In the genomic region with DNA sequence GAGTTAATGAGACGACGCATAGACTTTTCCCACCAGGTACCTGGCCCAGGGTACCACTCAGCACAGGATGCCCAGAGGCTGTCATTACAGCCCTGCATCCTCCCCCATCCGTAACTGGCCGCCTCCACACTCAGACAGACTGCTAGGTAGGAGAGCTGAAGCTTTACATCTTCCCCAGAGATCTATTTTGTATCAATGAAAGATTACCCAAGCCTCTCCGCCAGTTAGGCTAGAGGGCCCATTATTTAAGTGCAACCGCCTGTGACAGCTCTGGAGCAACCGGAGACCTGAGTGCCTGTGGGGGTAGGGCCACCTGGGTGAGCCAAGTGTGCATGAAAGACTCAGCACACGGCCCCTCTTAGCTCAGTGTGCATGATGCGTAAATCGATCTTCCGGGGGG, we compare ENCODE assay signal across 10 mouse cellular contexts. TPM values are rescaled to one million over a fixed set of nuclear protein-coding genes. Genes with fewer than 3 reads are reported as not detected.
A peak's percentile ranks its signal among the peaks of the same experiment; 100 is the strongest.
DNase-seq lines count a peak whose midpoint lies in the region; ATAC-seq and TF ChIP-seq lines count a peak whose summit lies in the region.
"Had no signal": no experiment of that assay in that cellular context is flagged by ENCODE, and none has a peak within 500 bp of the region (broad histone marks: within the 10 kb centered on the region; RNA-seq: fewer than 3 reads in every experiment).

No protein-coding gene starts in this region.

- ATAC-seq in forebrain, embryonic 11.5 days (replicated peaks; ENCODE audit: low FRiP score), result no peak; the same call in 1 of the 2 replicates
- ATAC-seq in forebrain, embryonic 16.5 days, result no peak
- peak; percentile 75; the same call in 1 of the 2 replicates for ATAC-seq in forebrain, embryonic 12.5 days (ENCODE audit: low FRiP score)
- ATAC-seq in neural tube, embryonic 13.5 days (ENCODE audit: low read depth), result peak; percentile 88
- no peak for ATAC-seq in liver, embryonic 11.5 days (replicated peaks; ENCODE audit: low FRiP score)
- no peak for ATAC-seq in granulocyte monocyte progenitor cell, adult 5-6 weeks (replicated peaks; ENCODE audit: poor library complexity, severe bottlenecking)
- no peak for ATAC-seq in intestine, postnatal 0 days

- TF ChIP-seq CTCF in intestine, postnatal 0 days (IDR thresholded peaks at IDR 0.05; ENCODE audit: low read depth), result no peak

- peak; percentile 64 for DNase-seq in forebrain, embryonic 11.5 days (ENCODE audit: low spot score)
- DNase-seq in limb, embryonic 10.5 days (ENCODE audit: low spot score), result peak; percentile 60
- no peak for DNase-seq in liver, embryonic 11.5 days (ENCODE audit: low spot score)
- DNase-seq: lung, postnatal 36 days had no signal

- H3K9ac ChIP-seq in forebrain, embryonic 11.5 days (ENCODE audit: low read length), result no peak overlapping the region
- no peak overlapping the region for H3K9ac ChIP-seq in forebrain, embryonic 16.5 days (replicated peaks; ENCODE audit: low read depth, low read length)
- H3K9ac ChIP-seq in forebrain, embryonic 12.5 days, result no peak overlapping the region
- no peak overlapping the region for H3K9ac ChIP-seq in neural tube, embryonic 13.5 days
- no peak overlapping the region for H3K9ac ChIP-seq in liver, embryonic 11.5 days (ENCODE audit: low read depth, low read length)
- no peak overlapping the region for H3K9ac ChIP-seq in intestine, postnatal 0 days (ENCODE audit: low read depth, low read length)

- H3K4me1 ChIP-seq in forebrain, embryonic 11.5 days (replicated peaks; ENCODE audit: control insufficient read depth, insufficient read depth, low read length), result peaks cover 9% of the 10 kb centered on the region; the same call in 1 of the 2 replicates
- peaks cover 6% of the 10 kb centered on the region for H3K4me1 ChIP-seq in forebrain, embryonic 16.5 days (replicated peaks; ENCODE audit: control insufficient read depth, insufficient read depth, low read length)
- H3K4me1 ChIP-seq in forebrain, embryonic 12.5 days, result peaks cover 18% of the 10 kb centered on the region
- H3K4me1 ChIP-seq in limb, embryonic 10.5 days, result peaks cover 44% of the 10 kb centered on the region
- peaks cover 28% of the 10 kb centered on the region for H3K4me1 ChIP-seq in neural tube, embryonic 13.5 days (replicated peaks)
- no peaks in the 10 kb centered on the region for H3K4me1 ChIP-seq in liver, embryonic 11.5 days (replicated peaks; ENCODE audit: control insufficient read depth, insufficient read depth, low read length)
- H3K4me1 ChIP-seq in intestine, postnatal 0 days (replicated peaks; ENCODE audit: control insufficient read depth, insufficient read depth, low read length), result no peaks in the 10 kb centered on the region

- WGBS in forebrain, embryonic 11.5 days, result 6% methylated on average over 11 of the region's 11 CpGs
- WGBS in forebrain, embryonic 16.5 days, result 5% methylated on average over 11 of the region's 11 CpGs
- WGBS in forebrain, embryonic 12.5 days, result 7% methylated on average over 9 of the region's 11 CpGs
- 13% methylated on average over 11 of the region's 11 CpGs for WGBS in limb, embryonic 10.5 days
- WGBS in neural tube, embryonic 13.5 days, result 10% methylated on average over 11 of the region's 11 CpGs
- WGBS in liver, embryonic 11.5 days, result 42% methylated on average over 11 of the region's 11 CpGs
- WGBS in intestine, postnatal 0 days, result 56% methylated on average over 11 of the region's 11 CpGs

- no peak overlapping the region for H3K4me2 ChIP-seq in forebrain, embryonic 11.5 days (ENCODE audit: low read depth, low read length, severe bottlenecking)
- no peak overlapping the region for H3K4me2 ChIP-seq in forebrain, embryonic 16.5 days (ENCODE audit: low read length)
- peak overlapping the region; percentile 26 for H3K4me2 ChIP-seq in forebrain, embryonic 12.5 days
- no peak overlapping the region for H3K4me2 ChIP-seq in neural tube, embryonic 13.5 days
- no peak overlapping the region for H3K4me2 ChIP-seq in liver, embryonic 11.5 days
- no peak overlapping the region for H3K4me2 ChIP-seq in intestine, postnatal 0 days (replicated peaks; ENCODE audit: low read depth)

- no peak overlapping the region for H3K27ac ChIP-seq in forebrain, embryonic 11.5 days (ENCODE audit: low read depth, low read length)
- no peak overlapping the region for H3K27ac ChIP-seq in forebrain, embryonic 16.5 days (ENCODE audit: low read length)
- H3K27ac ChIP-seq in forebrain, embryonic 12.5 days, result no peak overlapping the region
- H3K27ac ChIP-seq in limb, embryonic 10.5 days, result peak overlapping the region; percentile 64
- H3K27ac ChIP-seq in neural tube, embryonic 13.5 days (replicated peaks), result peak overlapping the region; percentile 70
- H3K27ac ChIP-seq in liver, embryonic 11.5 days (ENCODE audit: low read depth, low read length), result no peak overlapping the region
- no peak overlapping the region for H3K27ac ChIP-seq in intestine, postnatal 0 days (ENCODE audit: low read depth, low read length)

- no peak overlapping the region for H3K4me3 ChIP-seq in forebrain, embryonic 11.5 days (ENCODE audit: low read depth, low read length)
- H3K4me3 ChIP-seq in forebrain, embryonic 16.5 days (replicated peaks; ENCODE audit: low read length), result no peak overlapping the region
- no peak overlapping the region for H3K4me3 ChIP-seq in forebrain, embryonic 12.5 days (replicated peaks)
- peak overlapping the region; percentile 9; the same call in 1 of the 2 replicates for H3K4me3 ChIP-seq in limb, embryonic 10.5 days
- no peak overlapping the region for H3K4me3 ChIP-seq in neural tube, embryonic 13.5 days
- H3K4me3 ChIP-seq in liver, embryonic 11.5 days (ENCODE audit: low read depth, low read length), result no peak overlapping the region
- H3K4me3 ChIP-seq in intestine, postnatal 0 days (ENCODE audit: low read depth, low read length), result no peak overlapping the region

- no peaks in the 10 kb centered on the region for H3K9me3 ChIP-seq in forebrain, embryonic 11.5 days (ENCODE audit: control insufficient read depth, low read length)
- no peaks in the 10 kb centered on the region for H3K9me3 ChIP-seq in forebrain, embryonic 16.5 days (ENCODE audit: control insufficient read depth, low read length)
- H3K9me3 ChIP-seq in forebrain, embryonic 12.5 days, result no peaks in the 10 kb centered on the region
- no peaks in the 10 kb centered on the region for H3K9me3 ChIP-seq in limb, embryonic 10.5 days (replicated peaks)
- H3K9me3 ChIP-seq in neural tube, embryonic 13.5 days, result no peaks in the 10 kb centered on the region
- no peaks in the 10 kb centered on the region for H3K9me3 ChIP-seq in liver, embryonic 11.5 days (ENCODE audit: control insufficient read depth, low read length)
- no peaks in the 10 kb centered on the region for H3K9me3 ChIP-seq in intestine, postnatal 0 days (ENCODE audit: control insufficient read depth)

- H3K27me3 ChIP-seq in forebrain, embryonic 11.5 days (ENCODE audit: control insufficient read depth, insufficient read depth, low read length), result no peaks in the 10 kb centered on the region
- no peaks in the 10 kb centered on the region for H3K27me3 ChIP-seq in forebrain, embryonic 16.5 days (replicated peaks; ENCODE audit: control insufficient read depth, insufficient read depth, low read length)
- 0 out of 2 replicates have a peak, but pooled peaks cover 7% of the 10 kb centered on the region for H3K27me3 ChIP-seq in forebrain, embryonic 12.5 days
- no peaks in the 10 kb centered on the region for H3K27me3 ChIP-seq in limb, embryonic 10.5 days (ENCODE audit: low read depth, poor library complexity, severe bottlenecking)
- H3K27me3 ChIP-seq in neural tube, embryonic 13.5 days, result no peaks in the 10 kb centered on the region
- H3K27me3 ChIP-seq in liver, embryonic 11.5 days (replicated peaks; ENCODE audit: control insufficient read depth, insufficient read depth, low read length), result no peaks in the 10 kb centered on the region
- no peaks in the 10 kb centered on the region for H3K27me3 ChIP-seq in intestine, postnatal 0 days (replicated peaks; ENCODE audit: control insufficient read depth, insufficient read depth, low read length)

- H3K36me3 ChIP-seq in forebrain, embryonic 11.5 days (ENCODE audit: control insufficient read depth, insufficient read depth, low read length), result no peaks in the 10 kb centered on the region
- H3K36me3 ChIP-seq in forebrain, embryonic 16.5 days (ENCODE audit: control insufficient read depth, insufficient read depth), result no peaks in the 10 kb centered on the region
- no peaks in the 10 kb centered on the region for H3K36me3 ChIP-seq in forebrain, embryonic 12.5 days (replicated peaks)
- no peaks in the 10 kb centered on the region for H3K36me3 ChIP-seq in limb, embryonic 10.5 days
- no peaks in the 10 kb centered on the region for H3K36me3 ChIP-seq in neural tube, embryonic 13.5 days
- no peaks in the 10 kb centered on the region for H3K36me3 ChIP-seq in liver, embryonic 11.5 days (ENCODE audit: control insufficient read depth, insufficient read depth, low read length)
- no peaks in the 10 kb centered on the region for H3K36me3 ChIP-seq in intestine, postnatal 0 days (ENCODE audit: control insufficient read depth, insufficient read depth)

RNA-seq across cellular contexts. Expression of a gene that starts 42.6 kb away (rescaled TPM):
- polyA plus RNA-seq in forebrain, embryonic 11.5 days (2014; fragmentation: Nextera tagmentation; extraction: Ambion mirVana), result 0.49 TPM in 1 of 2 replicates, not detected in the other
- polyA plus RNA-seq in forebrain, embryonic 16.5 days (2015; fragmentation: Nextera tagmentation; extraction: Ambion mirVana), result 1.2 and 2.3 TPM in 2 replicates
- 0.36 and 0.72 TPM in 2 replicates for polyA plus RNA-seq in forebrain, embryonic 12.5 days (2016; fragmentation: Nextera tagmentation; extraction: Ambion mirVana)
- 0.25 TPM in 1 of 2 replicates, not detected in the other for polyA plus RNA-seq in limb, embryonic 10.5 days (2016; fragmentation: Nextera tagmentation; extraction: Ambion mirVana)
- polyA plus RNA-seq in neural tube, embryonic 13.5 days (2015; fragmentation: Nextera tagmentation; extraction: Ambion mirVana), result 2.6 and 2.8 TPM in 2 replicates
- 0.12 and 0.29 TPM in 2 replicates for polyA plus RNA-seq in liver, embryonic 11.5 days (2014; fragmentation: Nextera tagmentation; extraction: Ambion mirVana)
- total RNA-seq in granulocyte monocyte progenitor cell, adult 5-6 weeks (2014; fragmentation: Nextera tagmentation), result not detected in 2 replicates
- total RNA-seq in granulocyte monocyte progenitor cell, adult 5-6 weeks (2017), result not detected in 2 replicates
- polyA plus RNA-seq in intestine, postnatal 0 days (2015; fragmentation: Nextera tagmentation; extraction: Ambion mirVana), result 1.5 and 2.1 TPM in 2 replicates
- polyA plus RNA-seq: heart, postnatal 0 days had no signal

Comparison
In these comparisons a context has a peak if more than half of its experiments do, and no peak if none do; other contexts are left out.
1. ATAC-seq: peak in forebrain, embryonic 12.5 days (single experiment) and neural tube, embryonic 13.5 days (single experiment); none in forebrain, embryonic 11.5 days (single experiment), forebrain, embryonic 16.5 days (single experiment), liver, embryonic 11.5 days (single experiment), granulocyte monocyte progenitor cell, adult 5-6 weeks (single experiment) and intestine, postnatal 0 days (single experiment).
2. H3K27ac ChIP-seq: peak in limb, embryonic 10.5 days (single experiment) and neural tube, embryonic 13.5 days (single experiment); none in forebrain, embryonic 11.5 days (single experiment), forebrain, embryonic 16.5 days (single experiment), forebrain, embryonic 12.5 days (single experiment), liver, embryonic 11.5 days (single experiment) and intestine, postnatal 0 days (single experiment).